Mouse (Mus musculus): Measurements from ENCODE around the gene Tpgs1. TPM values are rescaled to one million over a fixed set of nuclear protein-coding genes. Genes with fewer than 3 reads are reported as not detected.
A peak's percentile ranks its signal among the peaks of the same experiment; 100 is the strongest.

Tpgs1 gene
- polyA plus RNA-seq, 1 experiment from 2014 or later: 90.2 TPM

GRCm38 (mm10) chr10:79649070-79649751 lies 20.0 kb upstream of the Tpgs1 start:
- Histone ChIP-seq H3K36me3 (no peaks in the 10 kb centered on the region), H3K27ac (replicated peaks) (no peak overlapping the region), H3K4me2 (no peak overlapping the region), H3K4me3 (no peak overlapping the region), H3K4me1 (replicated peaks) (peaks cover 1% of the 10 kb centered on the region), H3K9ac (no peak overlapping the region), H3K27me3 (peaks cover 9% of the 10 kb centered on the region), H3K9me3 (no peaks in the 10 kb centered on the region)
- ATAC-seq (ENCODE audit: low read depth): peak; percentile 70; the same call in 1 of the 2 replicates
- 28% methylated on average over 7 of the region's 7 CpGs for WGBS

- Histone ChIP-seq H3K4me3 (no peak overlapping the region), H3K4me2 (no peak overlapping the region), H3K4me1 (replicated peaks) (peaks cover 15% of the 10 kb centered on the region), H3K9ac (no peak overlapping the region), H3K27me3 (peaks cover 9% of the 10 kb centered on the region), H3K9me3 (no peaks in the 10 kb centered on the region), H3K27ac (replicated peaks) (no peak overlapping the region), H3K36me3 (no peaks in the 10 kb centered on the region)
- WGBS: 88% methylated on average over 7 of the region's 7 CpGs
- no peak for ATAC-seq (ENCODE audit: low read depth)
These were observed 16.4 kb upstream of the Tpgs1 start for GRCm38 (mm10) chr10:79652789-79653188.

- no peak overlapping the region for H3K4me3 ChIP-seq
- peaks cover 9% of the 10 kb centered on the region for H3K27me3 ChIP-seq
- peak; percentile 77 for ATAC-seq (ENCODE audit: low read depth)
- no peak overlapping the region for H3K4me2 ChIP-seq
- H3K9ac ChIP-seq: no peak overlapping the region
- no peaks in the 10 kb centered on the region for H3K9me3 ChIP-seq
- WGBS: 41% methylated on average over 1 of the region's 1 CpGs
- H3K36me3 ChIP-seq: no peaks in the 10 kb centered on the region
- H3K4me1 ChIP-seq (replicated peaks): peaks cover 15% of the 10 kb centered on the region
- 0 out of 2 replicates have a peak overlapping the region, but pooled peaks have one; percentile 6 for H3K27ac ChIP-seq (replicated peaks)
These were observed 14.2 kb upstream of the Tpgs1 start for GRCm38 (mm10) chr10:79654946-79655395.

GRCm38 (mm10) chr10:79658829-79659228 lies 10.3 kb upstream of the Tpgs1 start:
- H3K4me3 ChIP-seq: no peak overlapping the region
- no peaks in the 10 kb centered on the region for H3K36me3 ChIP-seq
- H3K27me3 ChIP-seq: no peaks in the 10 kb centered on the region
- no peak overlapping the region for H3K4me2 ChIP-seq
- H3K4me1 ChIP-seq (replicated peaks): peaks cover 15% of the 10 kb centered on the region
- ATAC-seq (ENCODE audit: low read depth): no peak
- H3K27ac ChIP-seq (replicated peaks): no peak overlapping the region
- no peak overlapping the region for H3K9ac ChIP-seq
- WGBS: 17% methylated on average over 4 of the region's 4 CpGs
- no peaks in the 10 kb centered on the region for H3K9me3 ChIP-seq

DNA sequence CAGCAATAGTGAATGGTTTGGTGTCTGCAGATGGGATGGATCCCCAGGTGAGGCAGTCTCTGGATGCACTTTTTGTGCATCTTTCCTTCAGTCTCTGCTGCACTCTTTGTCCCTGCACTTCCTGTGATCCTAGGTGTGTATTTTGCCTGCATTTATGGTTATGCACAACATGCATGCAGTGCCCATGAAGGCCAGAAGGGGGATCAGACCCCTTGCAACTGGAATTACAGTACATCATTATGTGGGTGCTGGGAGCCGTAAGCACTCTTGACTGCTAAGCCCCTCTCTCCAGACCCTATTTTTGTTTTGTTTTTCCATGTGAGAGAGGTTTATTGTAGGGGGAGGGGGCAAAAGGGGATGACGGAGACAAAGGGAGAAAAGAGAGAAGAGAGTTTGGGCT lies 8.9 kb upstream of the Tpgs1 start:
- no peak overlapping the region for H3K27ac ChIP-seq (replicated peaks)
- ATAC-seq (ENCODE audit: low read depth): no peak
- no peaks in the 10 kb centered on the region for H3K36me3 ChIP-seq
- peaks cover 6% of the 10 kb centered on the region for H3K4me1 ChIP-seq (replicated peaks)
- H3K27me3 ChIP-seq: no peaks in the 10 kb centered on the region
- H3K9ac ChIP-seq: no peak overlapping the region
- H3K4me3 ChIP-seq: no peak overlapping the region
- WGBS: 75% methylated on average over 2 of the region's 2 CpGs
- no peak overlapping the region for H3K4me2 ChIP-seq
- no peaks in the 10 kb centered on the region for H3K9me3 ChIP-seq

DNA sequence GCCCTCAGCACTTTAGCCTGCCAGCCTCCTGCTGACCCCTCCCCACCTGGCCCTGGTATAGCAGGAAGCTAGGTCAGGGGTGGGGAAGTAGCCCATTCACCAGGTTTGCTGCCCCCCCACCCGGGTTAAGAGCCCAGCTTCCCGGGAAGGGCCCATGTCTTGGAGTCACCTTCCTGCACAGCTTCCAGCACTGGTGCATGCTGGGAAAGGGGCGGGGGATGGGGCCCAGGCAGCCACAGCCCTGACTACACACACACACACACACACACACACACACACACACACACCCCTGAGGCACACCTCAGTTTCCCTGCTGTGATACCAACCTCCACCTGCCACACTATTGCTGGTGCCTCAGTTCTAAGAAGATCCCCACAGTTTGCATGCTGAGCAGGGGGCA lies 7.3 kb upstream of the Tpgs1 start:
- ATAC-seq (ENCODE audit: low read depth): no peak
- WGBS: 47% methylated on average over 3 of the region's 3 CpGs

DNA sequence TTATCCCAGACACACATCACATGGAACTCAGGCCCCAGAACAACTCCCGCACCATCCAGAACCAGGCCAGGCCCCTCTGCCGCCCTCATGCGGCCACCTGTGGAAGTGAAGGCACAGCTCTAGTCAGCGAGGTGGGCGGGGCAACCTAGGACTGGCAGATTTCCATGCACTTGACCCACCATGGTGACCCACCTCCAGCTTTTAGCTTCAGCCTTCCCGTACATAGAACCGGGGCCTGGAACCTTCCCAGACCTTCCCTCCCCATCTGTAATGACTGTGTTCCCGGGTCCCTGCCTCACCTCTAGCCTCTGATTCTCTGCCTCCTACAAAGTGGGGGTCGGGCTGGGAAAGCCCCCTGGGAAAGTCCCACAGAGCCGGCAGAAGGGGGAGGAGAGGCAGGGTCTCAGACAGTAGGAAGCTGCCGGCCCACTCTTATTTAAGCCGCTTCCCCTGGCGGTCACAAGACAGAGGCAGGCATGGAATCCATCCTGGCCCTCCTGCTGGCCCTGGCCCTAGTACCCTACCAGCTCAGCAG lies 5.0 kb upstream of the Tpgs1 start, which contains the start of gene Madcam1:
Gene Madcam1 (plus strand): TSS at position 429 of the 535 bp plus-strand sequence.
- 12% methylated on average over 13 of the region's 13 CpGs for WGBS
- Histone ChIP-seq H3K4me3 (no peak within 1 kb of the TSS), H3K9me3 (no peaks in the 10 kb centered on the region), H3K4me2 (no peak within 1 kb of the TSS), H3K36me3 (no peaks in the 10 kb centered on the region), H3K27ac (replicated peaks) (no peak within 1 kb of the TSS), H3K27me3 (no peaks in the 10 kb centered on the region), H3K9ac (no peak within 1 kb of the TSS), H3K4me1 (replicated peaks) (peaks cover 12% of the 10 kb centered on the region)
- no peak for ATAC-seq (ENCODE audit: low read depth)

More for the DNA sequence above, 7.3 kb upstream of the Tpgs1 start:
- Histone ChIP-seq H3K4me1 (replicated peaks) (0 out of 2 replicates have a peak, but pooled peaks cover 4% of the 10 kb centered on the region), H3K9me3 (no peaks in the 10 kb centered on the region), H3K9ac (0 out of 2 replicates have a peak overlapping the region, but pooled peaks have one; percentile 8), H3K36me3 (no peaks in the 10 kb centered on the region), H3K4me3 (no peak overlapping the region), H3K27me3 (no peaks in the 10 kb centered on the region), H3K4me2 (no peak overlapping the region), H3K27ac (replicated peaks) (no peak overlapping the region)

GRCm38 (mm10) chr10:79665051-79665450 lies 4.1 kb upstream of the Tpgs1 start:
- no peak for ATAC-seq (ENCODE audit: low read depth)
- WGBS: 90% methylated on average over 8 of the region's 8 CpGs
- no peaks in the 10 kb centered on the region for H3K9me3 ChIP-seq
- peaks cover 14% of the 10 kb centered on the region for H3K4me1 ChIP-seq (replicated peaks)
- H3K4me3 ChIP-seq: no peak overlapping the region
- no peak overlapping the region for H3K9ac ChIP-seq
- H3K27me3 ChIP-seq: no peaks in the 10 kb centered on the region
- no peak overlapping the region for H3K4me2 ChIP-seq
- H3K27ac ChIP-seq (replicated peaks): no peak overlapping the region
- H3K36me3 ChIP-seq: no peaks in the 10 kb centered on the region

DNA sequence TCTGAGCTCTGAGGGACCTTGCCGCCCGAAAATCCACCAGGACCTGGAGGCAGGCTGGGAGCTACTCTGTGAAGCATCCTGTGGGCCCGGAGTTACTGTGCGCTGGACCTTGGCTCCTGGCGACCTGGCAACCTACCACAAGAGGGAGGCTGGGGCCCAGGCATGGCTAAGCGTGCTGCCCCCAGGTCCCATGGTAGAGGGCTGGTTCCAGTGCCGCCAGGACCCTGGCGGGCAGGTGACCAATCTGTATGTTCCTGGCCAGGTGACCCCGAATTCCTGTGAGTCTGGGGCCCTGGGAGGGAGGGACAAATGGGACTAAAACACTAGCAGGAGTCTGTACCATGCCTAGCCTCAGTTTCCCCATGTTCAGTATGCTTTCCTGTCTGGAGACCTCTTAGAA lies 2.7 kb upstream of the Tpgs1 start:
- 72% methylated on average over 9 of the region's 9 CpGs for WGBS
- Histone ChIP-seq H3K27me3 (no peaks in the 10 kb centered on the region), H3K9me3 (no peaks in the 10 kb centered on the region), H3K4me1 (replicated peaks) (peaks cover 28% of the 10 kb centered on the region), H3K36me3 (no peaks in the 10 kb centered on the region), H3K4me2 (no peak overlapping the region), H3K4me3 (no peak overlapping the region), H3K27ac (replicated peaks) (no peak overlapping the region), H3K9ac (no peak overlapping the region)
- ATAC-seq (ENCODE audit: low read depth): no peak

GRCm38 (mm10) chr10:79668076-79668475 lies 1.1 kb upstream of the Tpgs1 start:
- no peaks in the 10 kb centered on the region for H3K27me3 ChIP-seq
- H3K36me3 ChIP-seq: peaks cover 6% of the 10 kb centered on the region
- H3K4me2 ChIP-seq: peak overlapping the region; percentile 99
- ATAC-seq (ENCODE audit: low read depth): no peak
- WGBS: 88% methylated on average over 5 of the region's 5 CpGs
- H3K9ac ChIP-seq: peak overlapping the region; percentile 95; the same call in 1 of the 2 replicates
- H3K27ac ChIP-seq (replicated peaks): peak overlapping the region; percentile 98
- peaks cover 34% of the 10 kb centered on the region for H3K4me1 ChIP-seq (replicated peaks)
- H3K9me3 ChIP-seq: no peaks in the 10 kb centered on the region
- peak overlapping the region; percentile 92 for H3K4me3 ChIP-seq

- Histone ChIP-seq H3K27ac (replicated peaks) (peak overlapping the region; percentile 98), H3K9me3 (no peaks in the 10 kb centered on the region), H3K36me3 (peaks cover 14% of the 10 kb centered on the region), H3K4me3 (peak overlapping the region; percentile 92), H3K9ac (peak overlapping the region; percentile 95), H3K4me2 (peak overlapping the region; percentile 99), H3K27me3 (no peaks in the 10 kb centered on the region), H3K4me1 (replicated peaks) (peaks cover 30% of the 10 kb centered on the region)
- peak; percentile 65 for ATAC-seq (ENCODE audit: low read depth)
- under 1% methylated on average over 47 of the region's 47 CpGs for WGBS
These were observed 448 bp downstream of the Tpgs1 start for GRCm38 (mm10) chr10:79669576-79670057.

GRCm38 (mm10) chr10:79670071-79670888 lies 1.1 kb downstream of the Tpgs1 start:
- peak; percentile 28 for ATAC-seq (ENCODE audit: low read depth)

More at GRCm38 (mm10) chr10:79670071-79670888, 1.1 kb downstream of the Tpgs1 start:
- H3K9ac ChIP-seq: peak overlapping the region; percentile 95
- H3K4me2 ChIP-seq: peak overlapping the region; percentile 99
- H3K4me3 ChIP-seq: peak overlapping the region; percentile 92
- peaks cover 17% of the 10 kb centered on the region for H3K36me3 ChIP-seq
- peak overlapping the region; percentile 98 for H3K27ac ChIP-seq (replicated peaks)
- H3K9me3 ChIP-seq: no peaks in the 10 kb centered on the region
- H3K27me3 ChIP-seq: no peaks in the 10 kb centered on the region
- peaks cover 30% of the 10 kb centered on the region for H3K4me1 ChIP-seq (replicated peaks)
- 26% methylated on average over 15 of the region's 15 CpGs for WGBS
